Mouse (Mus musculus): Measurements from ENCODE around the gene Myo9a. TPM values are rescaled to one million over a fixed set of nuclear protein-coding genes. Genes with fewer than 3 reads are reported as not detected.

The Myo9a gene
- polyA plus RNA-seq, 1 experiment from 2014 or later, result 15.0 TPM

DNA sequence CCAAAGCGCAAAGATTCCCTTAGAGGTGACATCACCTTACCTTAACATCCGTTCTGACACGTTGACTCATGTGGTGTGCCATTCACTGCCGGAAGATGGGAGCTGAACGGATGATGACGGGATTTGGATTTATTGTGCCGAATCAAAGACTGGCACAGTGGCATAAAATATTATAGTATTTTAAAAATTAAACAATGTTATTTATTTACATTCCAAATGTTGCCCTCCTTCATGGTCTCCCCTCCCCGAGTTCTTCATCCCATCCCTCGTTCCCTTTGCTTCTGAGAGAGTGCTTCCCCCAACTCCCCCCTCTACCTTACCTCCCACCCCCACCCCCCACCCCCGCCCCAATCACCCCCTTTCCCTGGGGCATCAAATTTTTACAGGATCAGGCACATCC lies 209.9 kb downstream of the Myo9a start, which contains the start of gene Nr2e3:
Nr2e3 (minus strand) TSS at position 101 of the 400 bp plus-strand sequence.
- Histone ChIP-seq H3K27ac (ENCODE audit: low read length) (no peak within 1 kb of the TSS), H3K9ac (ENCODE audit: low read length) (no peak within 1 kb of the TSS), H3K4me2 (ENCODE audit: low read depth, low read length) (no peak within 1 kb of the TSS), H3K4me1 (ENCODE audit: control insufficient read depth, insufficient read depth, low read length) (peaks cover 6% of the 10 kb centered on the region), H3K36me3 (ENCODE audit: control insufficient read depth, insufficient read depth, low read length) (no peaks in the 10 kb centered on the region), H3K9me3 (replicated peaks; ENCODE audit: control insufficient read depth, low read length) (no peaks in the 10 kb centered on the region), H3K27me3 (ENCODE audit: control insufficient read depth, insufficient read depth, low read length) (no peaks in the 10 kb centered on the region), H3K4me3 (replicated peaks; ENCODE audit: low read length) (no peak within 1 kb of the TSS)
- ATAC-seq (ENCODE audit: insufficient read depth, low FRiP score), result no peak
- 86% methylated on average over 10 of the region's 10 CpGs for WGBS

DNA sequence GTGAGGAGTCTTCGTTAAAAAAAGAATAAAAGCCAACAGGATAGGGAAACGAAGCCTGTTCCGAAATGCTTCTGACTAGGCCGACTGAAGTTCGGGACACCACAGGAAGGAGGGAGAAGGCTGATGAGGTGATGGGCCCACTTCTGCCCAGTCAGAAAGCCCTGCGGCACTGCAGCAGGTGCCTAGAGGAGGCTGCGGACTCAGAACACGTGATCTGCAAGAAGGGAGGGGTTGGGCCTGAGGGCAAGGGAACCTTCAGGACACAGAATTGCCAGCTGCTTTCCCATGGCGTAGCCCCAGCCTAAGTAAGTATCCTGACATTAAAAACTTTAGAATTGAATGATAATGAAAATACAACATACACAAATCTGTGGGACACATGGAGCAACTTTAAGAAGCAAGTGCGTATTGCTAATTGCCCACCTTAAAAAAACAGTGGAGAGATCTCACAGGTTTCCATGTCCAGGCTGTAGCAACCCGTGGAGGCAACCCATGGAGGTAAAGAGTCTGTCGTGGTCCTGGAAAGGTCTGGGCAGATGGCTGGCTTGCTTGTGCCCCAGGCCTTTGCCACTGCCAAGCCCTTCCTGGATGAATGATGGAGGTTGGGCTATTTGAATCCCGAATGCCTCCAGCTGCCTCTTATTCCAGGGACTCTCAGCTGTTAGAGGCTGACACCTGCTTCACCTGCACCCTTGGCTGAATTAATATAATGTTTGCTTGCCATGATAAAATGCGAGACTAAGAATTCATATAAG lies 210.7 kb downstream of the Myo9a start:
- 64% methylated on average over 14 of the region's 14 CpGs for WGBS
- Histone ChIP-seq H3K9ac (ENCODE audit: low read length) (no peak overlapping the region), H3K36me3 (ENCODE audit: control insufficient read depth, insufficient read depth, low read length) (no peaks in the 10 kb centered on the region), H3K4me1 (ENCODE audit: control insufficient read depth, insufficient read depth, low read length) (no peaks in the 10 kb centered on the region), H3K27me3 (ENCODE audit: control insufficient read depth, insufficient read depth, low read length) (no peaks in the 10 kb centered on the region), H3K4me3 (replicated peaks; ENCODE audit: low read length) (no peak overlapping the region), H3K9me3 (replicated peaks; ENCODE audit: control insufficient read depth, low read length) (no peaks in the 10 kb centered on the region), H3K4me2 (ENCODE audit: low read depth, low read length) (no peak overlapping the region), H3K27ac (ENCODE audit: low read length) (no peak overlapping the region)
- no peak for ATAC-seq (ENCODE audit: insufficient read depth, low FRiP score)

DNA sequence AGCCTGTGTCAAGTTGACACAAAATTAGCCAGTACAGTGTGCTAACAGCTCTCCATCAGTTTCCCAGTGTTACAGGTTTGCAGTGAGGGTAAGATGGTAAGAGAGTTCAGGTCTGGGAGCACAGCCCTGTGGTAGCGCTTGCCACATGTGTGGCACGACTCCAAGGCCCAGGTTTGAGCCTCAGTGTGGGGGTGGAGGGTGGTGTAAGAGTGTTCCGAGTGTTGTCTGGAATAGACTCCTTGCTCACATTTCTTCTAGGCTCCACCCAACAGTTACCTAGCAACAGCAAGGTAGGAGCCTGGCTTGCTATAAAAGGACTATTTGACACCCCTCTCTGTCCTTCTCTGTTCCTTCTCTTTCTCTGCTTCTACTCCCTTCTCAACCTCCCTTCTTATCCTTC lies 213.7 kb downstream of the Myo9a start:
- H3K9me3 ChIP-seq (replicated peaks; ENCODE audit: control insufficient read depth, low read length), result no peaks in the 10 kb centered on the region
- 48% methylated on average over 3 of the region's 3 CpGs for WGBS
- no peak overlapping the region for H3K9ac ChIP-seq (ENCODE audit: low read length)
- no peaks in the 10 kb centered on the region for H3K4me1 ChIP-seq (ENCODE audit: control insufficient read depth, insufficient read depth, low read length)
- no peak for ATAC-seq (ENCODE audit: insufficient read depth, low FRiP score)
- H3K27me3 ChIP-seq (ENCODE audit: control insufficient read depth, insufficient read depth, low read length), result no peaks in the 10 kb centered on the region
- H3K27ac ChIP-seq (ENCODE audit: low read length), result no peak overlapping the region
- no peak overlapping the region for H3K4me3 ChIP-seq (replicated peaks; ENCODE audit: low read length)
- no peaks in the 10 kb centered on the region for H3K36me3 ChIP-seq (ENCODE audit: control insufficient read depth, insufficient read depth, low read length)
- H3K4me2 ChIP-seq (ENCODE audit: low read depth, low read length), result no peak overlapping the region

GRCm38 (mm10) chr9:59965046-59965445 lies 214.3 kb downstream of the Myo9a start:
- Histone ChIP-seq H3K4me1 (ENCODE audit: control insufficient read depth, insufficient read depth, low read length) (no peaks in the 10 kb centered on the region), H3K27ac (ENCODE audit: low read length) (no peak overlapping the region), H3K36me3 (ENCODE audit: control insufficient read depth, insufficient read depth, low read length) (no peaks in the 10 kb centered on the region), H3K9ac (ENCODE audit: low read length) (no peak overlapping the region), H3K4me2 (ENCODE audit: low read depth, low read length) (no peak overlapping the region), H3K4me3 (replicated peaks; ENCODE audit: low read length) (no peak overlapping the region), H3K27me3 (ENCODE audit: control insufficient read depth, insufficient read depth, low read length) (no peaks in the 10 kb centered on the region), H3K9me3 (replicated peaks; ENCODE audit: control insufficient read depth, low read length) (no peaks in the 10 kb centered on the region)
- no peak for ATAC-seq (ENCODE audit: insufficient read depth, low FRiP score)
- 74% methylated on average over 10 of the region's 10 CpGs for WGBS

DNA sequence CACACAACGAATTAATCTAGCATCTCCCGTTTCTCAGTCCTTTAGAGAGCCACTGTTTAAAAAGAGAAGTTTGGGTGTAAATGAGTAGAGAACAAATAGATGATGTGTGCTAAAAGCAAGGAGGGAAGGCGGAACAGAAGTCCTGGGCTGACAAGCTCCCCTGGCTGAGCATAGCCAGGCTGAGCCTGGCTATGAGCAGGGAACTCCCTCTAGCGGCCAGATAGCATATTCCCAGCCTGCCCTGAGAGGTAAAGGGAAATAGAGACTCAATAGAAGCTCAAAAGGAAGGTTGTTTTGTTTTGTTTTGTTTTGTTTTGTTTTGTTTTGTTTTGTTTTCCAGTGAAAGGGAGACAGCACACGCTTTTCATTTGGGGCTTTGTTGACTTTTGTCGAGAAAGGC lies 218.7 kb downstream of the Myo9a start:
- 25% methylated on average over 6 of the region's 6 CpGs for WGBS
- H3K9me3 ChIP-seq (replicated peaks; ENCODE audit: control insufficient read depth, low read length), result no peaks in the 10 kb centered on the region
- no peak overlapping the region for H3K4me2 ChIP-seq (ENCODE audit: low read depth, low read length)
- H3K9ac ChIP-seq (ENCODE audit: low read length), result no peak overlapping the region
- no peaks in the 10 kb centered on the region for H3K27me3 ChIP-seq (ENCODE audit: control insufficient read depth, insufficient read depth, low read length)
- no peaks in the 10 kb centered on the region for H3K4me1 ChIP-seq (ENCODE audit: control insufficient read depth, insufficient read depth, low read length)
- no peak overlapping the region for H3K27ac ChIP-seq (ENCODE audit: low read length)
- H3K4me3 ChIP-seq (replicated peaks; ENCODE audit: low read length), result no peak overlapping the region
- ATAC-seq (ENCODE audit: insufficient read depth, low FRiP score), result peak; percentile 68
- H3K36me3 ChIP-seq (ENCODE audit: control insufficient read depth, insufficient read depth, low read length), result no peaks in the 10 kb centered on the region

DNA sequence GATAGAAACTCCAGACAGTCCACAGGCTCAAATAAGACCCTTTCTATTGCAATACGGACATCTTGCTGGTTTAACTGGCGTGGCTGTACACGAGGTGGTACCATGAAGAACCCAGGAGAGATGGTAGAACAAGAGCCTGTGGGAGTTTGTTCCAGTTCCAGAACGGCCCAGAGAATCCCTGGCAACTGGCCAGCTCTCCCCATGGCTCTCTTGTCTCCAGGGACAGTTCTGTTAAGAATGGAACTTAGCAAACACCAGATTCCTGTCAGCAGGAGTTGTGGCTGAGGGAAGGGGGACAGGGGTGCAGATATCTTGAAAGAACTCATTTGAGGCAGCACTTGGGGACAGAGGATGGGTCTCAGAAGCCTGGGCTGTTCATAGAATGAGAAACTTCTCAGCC lies 220.6 kb downstream of the Myo9a start:
- 70% methylated on average over 4 of the region's 4 CpGs for WGBS
- ATAC-seq (ENCODE audit: insufficient read depth, low FRiP score), result no peak
- Histone ChIP-seq H3K9me3 (replicated peaks; ENCODE audit: control insufficient read depth, low read length) (no peaks in the 10 kb centered on the region), H3K27ac (ENCODE audit: low read length) (no peak overlapping the region), H3K9ac (ENCODE audit: low read length) (no peak overlapping the region), H3K36me3 (ENCODE audit: control insufficient read depth, insufficient read depth, low read length) (no peaks in the 10 kb centered on the region), H3K4me1 (ENCODE audit: control insufficient read depth, insufficient read depth, low read length) (no peaks in the 10 kb centered on the region), H3K27me3 (ENCODE audit: control insufficient read depth, insufficient read depth, low read length) (no peaks in the 10 kb centered on the region), H3K4me3 (replicated peaks; ENCODE audit: low read length) (no peak overlapping the region), H3K4me2 (ENCODE audit: low read depth, low read length) (no peak overlapping the region)

Other genes starting within 250 kb of the Myo9a start
- 80.9 and 87.9 TPM in 2 replicates for gene Hexa, start 211.4 kb upstream of the Myo9a start, polyA plus RNA-seq (2015; fragmentation: Nextera tagmentation; extraction: Ambion mirVana)
- gene Tmem202, start 211.0 kb upstream of the Myo9a start, polyA plus RNA-seq (2015; fragmentation: Nextera tagmentation; extraction: Ambion mirVana), result not detected in 2 replicates
- 2.7 and 2.8 TPM in 2 replicates for gene Celf6, start 173.0 kb upstream of the Myo9a start, polyA plus RNA-seq (2015; fragmentation: Nextera tagmentation; extraction: Ambion mirVana)
- 28.2 and 31.1 TPM in 2 replicates for gene Parp6, start 133.6 kb upstream of the Myo9a start, polyA plus RNA-seq (2015; fragmentation: Nextera tagmentation; extraction: Ambion mirVana)
- 1,032 and 1,108 TPM in 2 replicates for gene Pkm, start 94.5 kb upstream of the Myo9a start, polyA plus RNA-seq (2015; fragmentation: Nextera tagmentation; extraction: Ambion mirVana)
- 2.2 and 3.6 TPM in 2 replicates for gene Gramd2, start 70.8 kb upstream of the Myo9a start, polyA plus RNA-seq (2015; fragmentation: Nextera tagmentation; extraction: Ambion mirVana)
- gene Senp8, start 186 bp upstream of the Myo9a start, polyA plus RNA-seq (2015; fragmentation: Nextera tagmentation; extraction: Ambion mirVana), result 7.6 and 10.7 TPM in 2 replicates
- 1.7 and 3.1 TPM in 2 replicates for gene Nr2e3, start 209.8 kb downstream of the Myo9a start, polyA plus RNA-seq (2015; fragmentation: Nextera tagmentation; extraction: Ambion mirVana)

Data from stomach, embryonic 16.5 days (tissue).